Mouse (Mus musculus) Patski (cell line): ENCODE results near the gene Tpm3. TPM values are rescaled to one million over a fixed set of nuclear protein-coding genes. Genes with fewer than 3 reads are reported as not detected.

ENCODE experiments used
- ATAC-seq: fragments of 100-300 bp; one replicate; pipeline ENCODE4 v1.8.0; 2021
- CTCF ChIA-PET: fragments of 350-600 bp; sonication (Branson Sonifier 250); formaldehyde crosslinking; loops from one replicate; lab custom pipeline; 2022; ENCODE audit warnings: inconsistent platforms; lab: Charles Lee
- POLR2A ChIA-PET: fragments of 350-600 bp; sonication (Branson Sonifier 250); formaldehyde crosslinking; loops from one replicate; lab custom pipeline; 2022; ENCODE audit warnings: antibody characterized with exemption, inconsistent platforms; lab: Charles Lee
- DNase-seq: peaks from one replicate; pipeline ENCODE4 v3.0.0-alpha.2; 2011; ENCODE audit warnings: low read depth, low spot score
- H3K27me3 ChIP-seq: fragments of 371-371 bp; one replicate; pipeline ENCODE4 v1.5.1; 2021
- CTCF ChIP-seq: fragments of 100-300 bp; IDR thresholded peaks from one replicate; pipeline ENCODE4 v1.5.1; 2021
- in situ Hi-C: fragments of 300-500 bp; cut with MboI; formaldehyde crosslinking; loops from 3 replicates; pipeline ENCODE4 v1.11.1; 2018; ENCODE audit warnings: low pct_unique_long_range_greater_than_20kb, mixed read lengths
- polyA plus RNA-seq: library from polyadenylated mRNA; unstranded; gene quantifications from one replicate; pipeline ENCODE4 v1.2.3, GENCODE M21; 2021

The Tpm3 gene
- polyA plus RNA-seq, 1 experiment from 2014 or later = 501 TPM

DNA sequence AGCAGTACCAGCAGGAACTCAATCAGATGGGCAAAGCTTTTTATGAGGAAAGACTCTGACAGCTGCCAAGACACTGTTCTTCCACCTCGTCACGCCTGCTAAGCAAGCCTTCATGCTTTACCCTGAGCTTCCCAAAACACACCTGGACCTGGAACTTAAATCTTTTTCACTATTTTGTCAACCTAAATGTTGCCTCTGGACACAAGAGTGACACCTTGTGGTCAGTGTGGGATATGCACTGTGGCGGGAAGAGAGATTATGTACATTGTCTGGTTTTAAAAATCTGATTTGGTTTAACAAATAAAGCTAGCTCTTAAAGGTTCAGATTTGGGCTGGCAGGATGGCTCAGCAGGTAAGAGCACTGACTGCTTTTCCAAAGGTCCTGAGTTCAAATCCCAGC lies 6.9 kb upstream of the Tpm3 start:
- no peak for DNase-seq
- TF ChIP-seq CTCF = peak; percentile 98
- CTCF ChIA-PET = interaction anchor here (0.7 to 5.8 kb wide), 35 partner anchors 9 to 289 kb away, joined by 3 to 67 read pairs (median 4); partner anchors contain the start of genes Atp8b2 and Ubap2l
- POLR2A ChIA-PET = interaction anchor here (1.3 to 3.4 kb wide), 4 partner anchors 10 to 13 kb away, joined by 4 to 15 read pairs (median 12); no protein-coding TSS in a partner anchor
- no peak for ATAC-seq
- in situ Hi-C loops = no loop called here
- no peaks in the 10 kb centered on the region for H3K27me3 ChIP-seq

GRCm38 (mm10) chr3:90067851-90068250 lies 4.6 kb upstream of the Tpm3 start:
- ChIA-PET POLR2A (no interaction called here), CTCF (interaction anchor here (3.9 to 5.8 kb wide), 2 partner anchors 10 to 13 kb away, joined by 51 to 67 read pairs; partner anchors contain the start of gene Ubap2l)
- ATAC-seq (no peak), DNase-seq (no peak)
- in situ Hi-C loops = no loop called here
- no peaks in the 10 kb centered on the region for H3K27me3 ChIP-seq
- TF ChIP-seq CTCF = no peak

- ATAC-seq = no peak
- in situ Hi-C loops = loop anchor here (5.0 to 10.0 kb wide), 2 partner anchors 117 to 255 kb away; no protein-coding TSS in a partner anchor
- no peak for DNase-seq
- CTCF ChIA-PET = interaction anchor here (1.2 to 1.8 kb wide), 3 partner anchors 9 to 258 kb away, joined by 3 to 17 read pairs (median 4); no protein-coding TSS in a partner anchor
- H3K27me3 ChIP-seq = no peaks in the 10 kb centered on the region
- POLR2A ChIA-PET = no interaction called here
- TF ChIP-seq CTCF = no peak
Observed at GRCm38 (mm10) chr3:90069688-90070087, 2.8 kb upstream of the Tpm3 start.

DNA sequence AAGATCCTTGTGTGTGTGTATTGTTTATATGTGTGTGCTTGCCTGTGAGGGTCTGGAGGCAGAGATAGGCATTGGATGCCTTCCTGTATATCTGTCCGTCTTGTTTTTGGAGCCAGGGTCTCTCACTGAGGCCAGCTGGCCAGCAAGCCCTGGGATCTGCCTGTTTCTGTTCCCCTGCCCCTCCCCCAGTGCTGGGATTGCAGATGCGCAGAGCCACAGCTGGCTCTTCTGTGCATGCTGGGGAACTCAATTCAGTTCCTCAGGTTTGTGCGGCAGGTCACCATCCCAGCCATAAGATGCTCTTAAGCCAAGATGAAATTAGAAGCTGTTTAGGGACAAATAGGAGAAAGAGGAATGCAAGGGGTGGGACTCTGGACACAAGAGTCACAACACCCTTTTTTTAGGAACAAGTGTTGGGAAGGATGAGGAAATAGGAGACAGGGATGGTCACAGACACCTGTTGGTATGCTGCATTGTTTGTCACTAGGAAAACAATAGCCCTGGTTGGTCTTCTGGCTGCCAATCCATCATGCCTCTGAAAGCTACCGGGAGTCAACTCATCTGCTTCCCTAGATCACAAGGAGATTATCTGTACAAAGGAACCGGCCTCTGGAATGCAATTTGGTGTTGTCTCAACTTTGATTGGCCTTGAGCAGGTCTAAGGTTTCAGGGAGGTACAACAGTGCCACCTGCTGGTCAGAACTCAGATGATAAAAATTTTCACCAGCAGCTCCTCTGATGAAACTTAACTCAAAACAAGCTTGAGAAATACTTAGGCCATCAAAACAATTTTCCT lies 4.7 kb downstream of the Tpm3 start:
- POLR2A ChIA-PET = interaction anchor here (1.2 to 3.1 kb wide), 2 partner anchors 12 to 113 kb away, joined by 3 to 15 read pairs; no protein-coding TSS in a partner anchor
- CTCF ChIA-PET = interaction anchor here (0.6 to 4.6 kb wide), 46 partner anchors 8 to 302 kb away, joined by 3 to 67 read pairs (median 4); partner anchors contain the start of genes Atp8b2, Hax1 and Jtb
- no peak for ATAC-seq
- in situ Hi-C loops = loop anchor here (5.0 to 10.0 kb wide), 2 partner anchors 262 to 290 kb away; no protein-coding TSS in a partner anchor
- no peak for TF ChIP-seq CTCF
- DNase-seq = peak; percentile 79
- no peaks in the 10 kb centered on the region for H3K27me3 ChIP-seq

DNA sequence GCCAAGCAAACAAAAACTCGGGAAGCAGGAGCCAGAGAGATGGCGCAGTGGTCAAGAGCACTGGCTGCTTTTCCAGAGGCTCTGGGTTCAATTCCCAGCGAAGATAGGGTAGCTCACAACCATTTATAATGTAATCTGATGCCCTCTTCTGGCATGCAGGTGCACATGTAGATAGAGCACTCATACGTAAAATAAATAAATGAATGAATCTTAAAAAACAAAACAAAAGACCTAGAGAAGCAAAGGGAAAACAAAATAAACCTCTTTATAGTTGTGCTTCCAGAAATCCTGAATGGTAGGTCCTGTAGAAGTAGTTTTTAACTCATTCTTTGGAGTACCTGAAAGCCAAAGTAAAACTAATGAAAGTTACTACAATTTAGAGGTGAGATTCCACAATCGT lies 5.8 kb downstream of the Tpm3 start:
- ChIA-PET POLR2A (interaction anchor here (0.6 to 3.1 kb wide), 3 partner anchors 13 to 657 kb away, joined by 3 to 15 read pairs (median 5); no protein-coding TSS in a partner anchor), CTCF (interaction anchor here (0.7 to 4.6 kb wide), 33 partner anchors 9 to 428 kb away, joined by 3 to 67 read pairs (median 4); partner anchors contain the start of genes Atp8b2 and Hax1)
- TF ChIP-seq CTCF = no peak
- ATAC-seq (no peak), DNase-seq (no peak)
- H3K27me3 ChIP-seq = no peaks in the 10 kb centered on the region
- in situ Hi-C loops = loop anchor here (5.0 to 10.0 kb wide), 2 partner anchors 263 to 291 kb away; no protein-coding TSS in a partner anchor

DNA sequence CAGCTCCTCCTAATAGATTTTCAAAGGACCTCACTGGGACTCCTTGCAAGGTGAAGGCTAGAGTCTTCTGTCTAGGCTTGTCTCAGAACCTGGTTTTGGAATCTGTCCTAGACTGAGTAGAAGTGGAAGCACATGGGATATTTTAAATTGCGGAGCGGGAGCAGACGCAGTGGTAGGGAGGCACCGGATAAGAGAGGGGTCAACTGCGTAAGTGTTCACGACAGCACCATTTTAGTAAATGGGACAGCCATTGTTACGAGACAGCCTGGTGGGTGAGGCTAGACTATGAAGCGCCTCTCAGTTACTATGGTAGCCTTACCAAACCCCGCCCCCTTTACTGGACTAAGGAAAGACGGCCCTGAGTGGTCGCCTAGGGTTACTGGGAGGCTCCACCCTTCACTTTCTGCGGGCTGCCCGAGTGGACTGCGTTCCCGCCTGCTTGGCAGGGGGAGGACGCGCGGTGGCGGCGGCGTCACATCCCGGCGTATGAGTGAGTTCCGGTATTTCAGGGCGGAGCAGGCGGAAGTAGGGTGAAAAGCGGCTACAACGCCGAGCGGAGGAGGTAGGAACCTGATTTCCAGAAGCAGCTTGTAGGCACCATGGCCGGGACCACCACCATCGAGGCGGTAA lies 6.8 kb downstream of the Tpm3 start:
- CTCF ChIA-PET = interaction anchor here (0.9 to 4.6 kb wide), 12 partner anchors 10 to 127 kb away, joined by 3 to 67 read pairs (median 8); partner anchors contain the start of gene Atp8b2
- TF ChIP-seq CTCF = no peak
- in situ Hi-C loops = loop anchor here (5.0 to 10.0 kb wide), 2 partner anchors 264 to 292 kb away; no protein-coding TSS in a partner anchor
- DNase-seq = peak; percentile 91
- POLR2A ChIA-PET = interaction anchor here (0.6 to 3.1 kb wide), 6 partner anchors 14 to 290 kb away, joined by 3 to 15 read pairs (median 4); partner anchors contain the start of gene Hax1
- peak; percentile 92 for ATAC-seq
- H3K27me3 ChIP-seq = no peaks in the 10 kb centered on the region

- ATAC-seq (peak; percentile 22), DNase-seq (no peak)
- ChIA-PET CTCF (interaction anchor here (0.8 to 4.6 kb wide), 6 partner anchors 11 to 127 kb away, joined by 3 to 67 read pairs (median 6); no protein-coding TSS in a partner anchor), POLR2A (interaction anchor here (0.6 to 3.1 kb wide), 7 partner anchors 12 to 340 kb away, joined by 3 to 15 read pairs (median 3); partner anchors contain the start of gene Hax1)
- in situ Hi-C loops = loop anchor here (5.0 to 10.0 kb wide), 2 partner anchors 265 to 293 kb away; no protein-coding TSS in a partner anchor
- TF ChIP-seq CTCF = no peak
- no peaks in the 10 kb centered on the region for H3K27me3 ChIP-seq
Observed at GRCm38 (mm10) chr3:90079763-90080497, 7.5 kb downstream of the Tpm3 start.

- no peak for ATAC-seq
- in situ Hi-C loops = no loop called here
- TF ChIP-seq CTCF = no peak
- DNase-seq = no peak
- H3K27me3 ChIP-seq = no peaks in the 10 kb centered on the region
- CTCF ChIA-PET = interaction anchor here (0.8 to 2.5 kb wide), 3 partner anchors 13 to 120 kb away, joined by 3 to 8 read pairs (median 4); no protein-coding TSS in a partner anchor
- POLR2A ChIA-PET = interaction anchor here (0.6 to 1.8 kb wide), 4 partner anchors 11 to 340 kb away, joined by 3 to 4 read pairs (median 4); partner anchors contain the start of gene Hax1
Observed at GRCm38 (mm10) chr3:90080498-90080863, 8.0 kb downstream of the Tpm3 start.
